Mouse (Mus musculus): ENCODE results near the gene 5830411N06Rik. TPM values are rescaled to one million over a fixed set of nuclear protein-coding genes. Genes with fewer than 3 reads are reported as not detected.

Gene 5830411N06Rik
- polyA plus RNA-seq, 1 experiment from 2014 or later, result 0.05 TPM

Other genes with a start within 250 kb of the 5830411N06Rik start
- gene Zfp511, start 210.9 kb upstream of the 5830411N06Rik start, polyA plus RNA-seq (2015; fragmentation: Nextera tagmentation; extraction: Ambion mirVana), result 53.0 and 57.2 TPM in 2 replicates
- 51.6 TPM in 2 replicates for gene Tubgcp2, start 210.6 kb upstream of the 5830411N06Rik start, polyA plus RNA-seq (2015; fragmentation: Nextera tagmentation; extraction: Ambion mirVana)
- 2.8 and 3.3 TPM in 2 replicates for gene Msx3, start 198.2 kb upstream of the 5830411N06Rik start, polyA plus RNA-seq (2015; fragmentation: Nextera tagmentation; extraction: Ambion mirVana)
- gene Caly, start 164.7 kb upstream of the 5830411N06Rik start, polyA plus RNA-seq (2015; fragmentation: Nextera tagmentation; extraction: Ambion mirVana), result 293 and 360 TPM in 2 replicates
- gene Prap1, start 153.9 kb upstream of the 5830411N06Rik start, polyA plus RNA-seq (2015; fragmentation: Nextera tagmentation; extraction: Ambion mirVana), result 7.2 TPM in 1 of 2 replicates, not detected in the other
- gene Fuom, start 144.8 kb upstream of the 5830411N06Rik start, polyA plus RNA-seq (2015; fragmentation: Nextera tagmentation; extraction: Ambion mirVana), result 48.1 and 51.2 TPM in 2 replicates
- gene Paox, start 131.5 kb upstream of the 5830411N06Rik start, polyA plus RNA-seq (2015; fragmentation: Nextera tagmentation; extraction: Ambion mirVana), result 10.7 and 14.7 TPM in 2 replicates
- 116 and 121 TPM in 2 replicates for gene Echs1, start 130.8 kb upstream of the 5830411N06Rik start, polyA plus RNA-seq (2015; fragmentation: Nextera tagmentation; extraction: Ambion mirVana)
- gene Mtg1, start 109.7 kb upstream of the 5830411N06Rik start, polyA plus RNA-seq (2015; fragmentation: Nextera tagmentation; extraction: Ambion mirVana), result 30.0 and 32.1 TPM in 2 replicates
- gene Sprn, start 92.4 kb upstream of the 5830411N06Rik start, polyA plus RNA-seq (2015; fragmentation: Nextera tagmentation; extraction: Ambion mirVana), result 23.2 and 26.3 TPM in 2 replicates
- not detected in 2 replicates for gene Olfr522, start 82.5 kb upstream of the 5830411N06Rik start, polyA plus RNA-seq (2015; fragmentation: Nextera tagmentation; extraction: Ambion mirVana)
- gene Olfr523, start 74.1 kb upstream of the 5830411N06Rik start, polyA plus RNA-seq (2015; fragmentation: Nextera tagmentation; extraction: Ambion mirVana), result not detected in 2 replicates
- 0.63 TPM in 1 of 2 replicates, not detected in the other for gene Olfr524, start 41.3 kb upstream of the 5830411N06Rik start, polyA plus RNA-seq (2015; fragmentation: Nextera tagmentation; extraction: Ambion mirVana)
- gene Cd163l1, start 29.0 kb upstream of the 5830411N06Rik start, polyA plus RNA-seq (2015; fragmentation: Nextera tagmentation; extraction: Ambion mirVana), result 13.1 TPM in 1 of 2 replicates, not detected in the other
- gene Olfr525, start 73.6 kb downstream of the 5830411N06Rik start, polyA plus RNA-seq (2015; fragmentation: Nextera tagmentation; extraction: Ambion mirVana), result not detected in 2 replicates
- not detected in 2 replicates for gene Olfr527, start 86.7 kb downstream of the 5830411N06Rik start, polyA plus RNA-seq (2015; fragmentation: Nextera tagmentation; extraction: Ambion mirVana)
- gene Olfr60, start 114.4 kb downstream of the 5830411N06Rik start, polyA plus RNA-seq (2015; fragmentation: Nextera tagmentation; extraction: Ambion mirVana), result not detected in 2 replicates
- gene Olfr530, start 129.0 kb downstream of the 5830411N06Rik start, polyA plus RNA-seq (2015; fragmentation: Nextera tagmentation; extraction: Ambion mirVana), result not detected in 2 replicates
- gene Olfr531, start 155.6 kb downstream of the 5830411N06Rik start, polyA plus RNA-seq (2015; fragmentation: Nextera tagmentation; extraction: Ambion mirVana), result not detected in 2 replicates
- gene Olfr532, start 174.4 kb downstream of the 5830411N06Rik start, polyA plus RNA-seq (2015; fragmentation: Nextera tagmentation; extraction: Ambion mirVana), result not detected in 2 replicates
- gene Olfr533, start 216.1 kb downstream of the 5830411N06Rik start, polyA plus RNA-seq (2015; fragmentation: Nextera tagmentation; extraction: Ambion mirVana), result not detected in 2 replicates
- not detected in 2 replicates for gene Olfr535, start 236.9 kb downstream of the 5830411N06Rik start, polyA plus RNA-seq (2015; fragmentation: Nextera tagmentation; extraction: Ambion mirVana)